Mouse (Mus musculus) spleen, adult 2 months (tissue): ENCODE measurements at regions not wholly inside any gene's neighbourhood (a gene's known extent, or its start where the extent isn't known, plus 50 kb on each side); places are given as distances from the start of the nearest gene placed in this dataset.

Experiments used
- CTCF ChIP-seq: fragments of 200-500 bp; IDR thresholded peaks from 2 replicates; pipeline ENCODE4 v1.5.1; 2011; ENCODE audit warnings: mild to moderate bottlenecking, inconsistent platforms; ENCODE audit not compliant: insufficient read depth, insufficient read length, insufficient replicate concordance; ENCODE audit errors: extremely low read depth
- POLR2A ChIP-seq: fragments of 200-500 bp; IDR thresholded peaks from 2 replicates; pipeline ENCODE4 v1.6.1; 2011; ENCODE audit warnings: low read depth, low read length, inconsistent platforms

- TF ChIP-seq POLR2A (no peak), CTCF (no peak)
These were observed 102.3 kb upstream of the Adgrl2 start for GRCm38 (mm10) chr3:149092649-149093048.
